Mouse (Mus musculus): ENCODE measurements at regions not wholly inside any gene's neighbourhood (a gene's known extent, or its start where the extent isn't known, plus 50 kb on each side); places are given as distances from the start of the nearest gene placed in this dataset.

GRCm38 (mm10) chr5:44943023-44943921, 143.8 kb upstream of the Ldb2 start:
- Histone ChIP-seq H3K36me3 (ENCODE audit: control insufficient read depth, insufficient read depth) (no peaks in the 10 kb centered on the region), H3K27ac (ENCODE audit: low read length) (no peak overlapping the region), H3K4me2 (ENCODE audit: low read length) (no peak overlapping the region), H3K9ac (replicated peaks; ENCODE audit: low read depth, low read length) (no peak overlapping the region), H3K27me3 (replicated peaks; ENCODE audit: control insufficient read depth, insufficient read depth, low read length) (no peaks in the 10 kb centered on the region), H3K4me3 (replicated peaks; ENCODE audit: low read length) (no peak overlapping the region), H3K4me1 (replicated peaks; ENCODE audit: control insufficient read depth, insufficient read depth, low read length) (no peaks in the 10 kb centered on the region), H3K9me3 (ENCODE audit: control insufficient read depth, low read length) (no peaks in the 10 kb centered on the region; the same call in 1 of the 2 replicates)
- whole genome bisulfite sequencing = 69% methylated on average over 7 of the region's 7 CpGs
- no peak for ATAC-seq

- H3K27ac ChIP-seq (ENCODE audit: low read length) = no peak overlapping the region
- H3K9me3 ChIP-seq (ENCODE audit: control insufficient read depth, low read length) = no peaks in the 10 kb centered on the region; the same call in 1 of the 2 replicates
- no peak for ATAC-seq
- H3K4me3 ChIP-seq (replicated peaks; ENCODE audit: low read length) = no peak overlapping the region
- H3K27me3 ChIP-seq (replicated peaks; ENCODE audit: control insufficient read depth, insufficient read depth, low read length) = no peaks in the 10 kb centered on the region
- no peak overlapping the region for H3K4me2 ChIP-seq (ENCODE audit: low read length)
- H3K36me3 ChIP-seq (ENCODE audit: control insufficient read depth, insufficient read depth) = no peaks in the 10 kb centered on the region
- WGBS = 52% methylated on average over 2 of the region's 2 CpGs
- H3K4me1 ChIP-seq (replicated peaks; ENCODE audit: control insufficient read depth, insufficient read depth, low read length) = no peaks in the 10 kb centered on the region
- no peak overlapping the region for H3K9ac ChIP-seq (replicated peaks; ENCODE audit: low read depth, low read length)
Observed at GRCm38 (mm10) chr5:44942575-44942974, 143.1 kb upstream of the Ldb2 start.

- no peak overlapping the region for H3K27ac ChIP-seq (ENCODE audit: low read length)
- H3K9ac ChIP-seq (replicated peaks; ENCODE audit: low read depth, low read length) = no peak overlapping the region
- H3K4me3 ChIP-seq (replicated peaks; ENCODE audit: low read length) = no peak overlapping the region
- H3K9me3 ChIP-seq (ENCODE audit: control insufficient read depth, low read length) = no peaks in the 10 kb centered on the region
- ATAC-seq = no peak
- 58% methylated on average over 2 of the region's 2 CpGs for WGBS
- no peaks in the 10 kb centered on the region for H3K36me3 ChIP-seq (ENCODE audit: control insufficient read depth, insufficient read depth)
- H3K4me1 ChIP-seq (replicated peaks; ENCODE audit: control insufficient read depth, insufficient read depth, low read length) = no peaks in the 10 kb centered on the region
- H3K27me3 ChIP-seq (replicated peaks; ENCODE audit: control insufficient read depth, insufficient read depth, low read length) = no peaks in the 10 kb centered on the region
- no peak overlapping the region for H3K4me2 ChIP-seq (ENCODE audit: low read length)
Observed at GRCm38 (mm10) chr5:44925476-44925875, 126.0 kb upstream of the Ldb2 start.

DNA sequence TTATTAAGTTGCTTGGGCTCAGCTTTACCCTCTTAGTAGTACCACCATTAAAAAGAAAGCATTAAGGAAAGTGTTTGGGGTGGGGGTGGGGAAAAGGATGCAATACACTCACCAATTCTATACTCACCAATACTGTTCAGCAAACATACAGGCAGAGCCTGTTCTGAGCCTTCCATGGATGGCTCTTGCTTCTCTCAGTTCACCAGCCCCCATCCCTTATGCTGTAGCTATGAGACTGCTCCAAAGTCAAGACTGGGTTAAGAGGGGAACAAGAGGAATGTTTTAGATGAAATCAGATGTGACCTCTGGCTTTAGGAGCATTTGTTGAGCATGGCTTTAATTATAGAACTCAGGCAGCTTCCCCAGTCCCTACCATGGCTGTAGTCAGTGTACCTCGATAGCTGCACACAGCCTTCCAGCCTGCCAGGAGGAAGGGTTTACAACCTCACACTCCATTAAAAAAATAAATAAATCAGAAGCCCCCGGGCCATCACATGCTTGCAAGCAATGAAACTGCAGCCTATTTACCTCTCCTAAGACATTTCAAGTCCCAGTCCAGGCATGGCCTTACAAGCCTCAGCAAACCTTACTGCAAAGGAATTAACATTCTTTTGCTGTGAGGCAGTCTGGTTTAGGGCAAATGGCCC, 122.8 kb upstream of the Ldb2 start:
- H3K36me3 ChIP-seq (ENCODE audit: control insufficient read depth, insufficient read depth) = no peaks in the 10 kb centered on the region
- no peak overlapping the region for H3K4me3 ChIP-seq (replicated peaks; ENCODE audit: low read length)
- peaks cover 2% of the 10 kb centered on the region for H3K4me1 ChIP-seq (replicated peaks; ENCODE audit: control insufficient read depth, insufficient read depth, low read length)
- no peak overlapping the region for H3K9ac ChIP-seq (replicated peaks; ENCODE audit: low read depth, low read length)
- no peaks in the 10 kb centered on the region for H3K9me3 ChIP-seq (ENCODE audit: control insufficient read depth, low read length)
- 77% methylated on average over 2 of the region's 2 CpGs for WGBS
- ATAC-seq = no peak
- no peak overlapping the region for H3K4me2 ChIP-seq (ENCODE audit: low read length)
- no peaks in the 10 kb centered on the region for H3K27me3 ChIP-seq (replicated peaks; ENCODE audit: control insufficient read depth, insufficient read depth, low read length)
- H3K27ac ChIP-seq (ENCODE audit: low read length) = no peak overlapping the region

GRCm38 (mm10) chr5:44917816-44918213, 118.3 kb upstream of the Ldb2 start:
- Histone ChIP-seq H3K27ac (ENCODE audit: low read length) (no peak overlapping the region), H3K27me3 (replicated peaks; ENCODE audit: control insufficient read depth, insufficient read depth, low read length) (no peaks in the 10 kb centered on the region), H3K4me2 (ENCODE audit: low read length) (peak overlapping the region; percentile 47), H3K4me1 (replicated peaks; ENCODE audit: control insufficient read depth, insufficient read depth, low read length) (peaks cover 5% of the 10 kb centered on the region), H3K4me3 (replicated peaks; ENCODE audit: low read length) (no peak overlapping the region), H3K9me3 (ENCODE audit: control insufficient read depth, low read length) (no peaks in the 10 kb centered on the region), H3K9ac (replicated peaks; ENCODE audit: low read depth, low read length) (no peak overlapping the region), H3K36me3 (ENCODE audit: control insufficient read depth, insufficient read depth) (no peaks in the 10 kb centered on the region)
- 92% methylated on average over 6 of the region's 6 CpGs for WGBS
- 0 out of 2 replicates have a peak, but pooled peaks have one; percentile 45 for ATAC-seq

DNA sequence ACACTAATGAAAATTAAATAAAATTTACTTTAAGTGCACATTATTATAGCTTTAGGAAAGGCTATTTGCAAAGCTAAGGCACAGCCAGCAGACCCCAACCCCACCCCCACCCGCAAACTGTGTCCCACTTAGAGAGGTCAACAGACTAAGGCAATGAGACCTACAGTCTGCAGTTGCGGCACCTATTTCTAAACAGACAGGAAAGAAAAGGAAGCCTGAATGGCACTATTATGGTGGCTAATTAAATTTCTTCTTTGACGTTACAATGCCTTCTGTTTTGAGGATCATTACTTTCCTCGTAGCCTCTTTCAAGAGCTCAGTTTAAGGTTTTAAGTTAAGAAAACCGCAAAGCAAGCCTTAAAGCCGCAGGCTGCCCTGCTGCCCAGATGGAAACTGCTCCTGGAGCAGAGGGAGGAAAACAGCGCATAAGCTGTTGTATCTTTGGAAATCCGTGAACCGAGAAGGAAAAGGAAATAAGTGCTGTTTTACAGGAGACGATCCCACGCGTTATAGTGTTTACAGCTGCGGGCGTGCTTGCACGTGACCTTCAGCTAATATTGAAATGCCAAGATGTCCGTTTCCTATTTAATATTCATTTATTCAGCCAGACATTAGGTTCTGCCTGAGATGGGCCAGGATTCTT, 117.8 kb upstream of the Ldb2 start:
- peak; percentile 67 for ATAC-seq
- H3K4me1 ChIP-seq (replicated peaks; ENCODE audit: control insufficient read depth, insufficient read depth, low read length) = peaks cover 5% of the 10 kb centered on the region
- H3K4me2 ChIP-seq (ENCODE audit: low read length) = peak overlapping the region; percentile 47
- H3K36me3 ChIP-seq (ENCODE audit: control insufficient read depth, insufficient read depth) = no peaks in the 10 kb centered on the region
- 16% methylated on average over 16 of the region's 16 CpGs for WGBS
- H3K4me3 ChIP-seq (replicated peaks; ENCODE audit: low read length) = peak overlapping the region; percentile 24; the same call in 1 of the 2 replicates
- H3K27me3 ChIP-seq (replicated peaks; ENCODE audit: control insufficient read depth, insufficient read depth, low read length) = no peaks in the 10 kb centered on the region
- no peak overlapping the region for H3K27ac ChIP-seq (ENCODE audit: low read length)
- H3K9me3 ChIP-seq (ENCODE audit: control insufficient read depth, low read length) = no peaks in the 10 kb centered on the region
- peak overlapping the region; percentile 7 for H3K9ac ChIP-seq (replicated peaks; ENCODE audit: low read depth, low read length)

DNA sequence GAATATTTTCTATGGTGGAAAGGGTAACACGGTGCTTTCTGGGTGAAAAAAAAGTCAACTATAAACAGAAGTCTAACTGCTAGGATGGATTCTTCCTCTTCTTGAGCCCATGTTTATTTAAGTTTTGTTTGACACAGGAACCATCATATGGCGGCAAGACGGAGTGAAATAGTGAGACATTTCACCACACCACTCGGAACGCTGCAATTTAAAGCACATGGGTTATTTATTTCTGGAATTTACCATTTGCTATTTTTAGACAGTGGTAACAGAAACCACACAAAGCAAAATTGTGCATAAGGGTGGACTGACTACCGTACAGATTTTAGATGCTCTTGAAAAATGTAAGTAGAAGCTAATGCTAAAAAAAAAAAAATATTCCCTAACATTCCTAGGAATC, 103.1 kb upstream of the Ldb2 start:
- H3K27me3 ChIP-seq (replicated peaks; ENCODE audit: control insufficient read depth, insufficient read depth, low read length) = no peaks in the 10 kb centered on the region
- no peaks in the 10 kb centered on the region for H3K4me1 ChIP-seq (replicated peaks; ENCODE audit: control insufficient read depth, insufficient read depth, low read length)
- ATAC-seq = no peak
- 81% methylated on average over 6 of the region's 6 CpGs for WGBS
- no peak overlapping the region for H3K4me2 ChIP-seq (ENCODE audit: low read length)
- H3K9me3 ChIP-seq (ENCODE audit: control insufficient read depth, low read length) = no peaks in the 10 kb centered on the region
- H3K36me3 ChIP-seq (ENCODE audit: control insufficient read depth, insufficient read depth) = no peaks in the 10 kb centered on the region
- H3K27ac ChIP-seq (ENCODE audit: low read length) = no peak overlapping the region
- no peak overlapping the region for H3K4me3 ChIP-seq (replicated peaks; ENCODE audit: low read length)
- H3K9ac ChIP-seq (replicated peaks; ENCODE audit: low read depth, low read length) = no peak overlapping the region

GRCm38 (mm10) chr5:44886566-44887070, 87.1 kb upstream of the Ldb2 start:
- Histone ChIP-seq H3K9me3 (ENCODE audit: control insufficient read depth, low read length) (no peaks in the 10 kb centered on the region), H3K4me1 (replicated peaks; ENCODE audit: control insufficient read depth, insufficient read depth, low read length) (no peaks in the 10 kb centered on the region), H3K27me3 (replicated peaks; ENCODE audit: control insufficient read depth, insufficient read depth, low read length) (no peaks in the 10 kb centered on the region), H3K4me2 (ENCODE audit: low read length) (no peak overlapping the region), H3K9ac (replicated peaks; ENCODE audit: low read depth, low read length) (no peak overlapping the region), H3K4me3 (replicated peaks; ENCODE audit: low read length) (no peak overlapping the region), H3K36me3 (ENCODE audit: control insufficient read depth, insufficient read depth) (no peaks in the 10 kb centered on the region), H3K27ac (ENCODE audit: low read length) (no peak overlapping the region)
- ATAC-seq = no peak
- 82% methylated on average over 4 of the region's 4 CpGs for WGBS

GRCm38 (mm10) chr5:44876946-44877345, 77.5 kb upstream of the Ldb2 start:
- Histone ChIP-seq H3K36me3 (ENCODE audit: control insufficient read depth, insufficient read depth) (no peaks in the 10 kb centered on the region), H3K4me3 (replicated peaks; ENCODE audit: low read length) (no peak overlapping the region), H3K4me1 (replicated peaks; ENCODE audit: control insufficient read depth, insufficient read depth, low read length) (no peaks in the 10 kb centered on the region), H3K4me2 (ENCODE audit: low read length) (no peak overlapping the region), H3K27me3 (replicated peaks; ENCODE audit: control insufficient read depth, insufficient read depth, low read length) (no peaks in the 10 kb centered on the region), H3K9me3 (ENCODE audit: control insufficient read depth, low read length) (no peaks in the 10 kb centered on the region), H3K27ac (ENCODE audit: low read length) (no peak overlapping the region), H3K9ac (replicated peaks; ENCODE audit: low read depth, low read length) (no peak overlapping the region)
- ATAC-seq = no peak
- WGBS = 73% methylated on average over 3 of the region's 3 CpGs

Measured in forebrain, embryonic 16.5 days (tissue).